Mouse (Mus musculus) forelimb bud, embryonic 11.5 days (tissue): ENCODE data around the gene Slc10a1.

Experiments used
- DNase-seq: peaks from one replicate; pipeline ENCODE4 v3.0.0-alpha.2; 2012; ENCODE audit warnings: low read depth, low spot score

The Slc10a1 gene

DNA sequence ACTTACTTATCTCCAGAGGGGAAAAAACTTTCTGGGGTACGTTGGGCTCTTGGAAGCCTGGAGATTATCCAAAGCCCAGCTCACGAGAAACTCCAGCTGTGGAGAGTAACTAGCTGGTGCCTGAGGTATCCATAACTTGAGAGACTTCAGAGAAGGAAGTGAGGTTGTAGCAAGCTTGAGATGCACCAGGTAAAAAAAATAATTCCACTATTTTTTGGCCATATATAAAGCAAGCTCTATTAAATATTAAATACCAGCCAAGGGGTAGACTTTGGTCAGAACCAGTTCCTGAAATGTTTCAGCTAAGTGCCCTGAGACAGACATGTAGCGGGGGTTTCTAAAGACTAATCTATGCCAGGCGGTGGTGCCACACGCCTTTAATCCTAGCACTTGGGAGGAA lies at the start of gene Slc10a1:
TSS of gene Slc10a1 (minus strand) at position 101 of the 400 bp plus-strand sequence.
- DNase-seq: no peak

DNA sequence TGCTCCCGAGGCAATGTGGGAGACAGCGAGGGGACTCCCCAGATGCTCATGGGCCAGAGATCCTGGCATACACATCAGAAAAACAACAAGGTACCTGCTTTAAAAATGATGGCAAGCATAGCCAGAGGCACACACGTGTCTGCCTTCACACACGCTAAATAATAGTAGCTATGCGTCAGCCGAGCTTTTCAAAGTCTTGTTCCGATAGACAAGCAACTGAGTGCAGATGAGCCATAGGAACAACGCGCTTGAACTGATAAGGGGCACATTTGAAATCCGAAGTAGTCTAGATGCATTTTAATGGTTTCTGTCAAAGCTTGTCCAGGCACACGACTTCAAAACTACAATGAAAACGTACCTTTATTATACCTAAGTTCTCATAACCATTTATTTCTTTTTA lies 49.1 kb upstream of the Slc10a1 start:
- no peak for DNase-seq

DNA sequence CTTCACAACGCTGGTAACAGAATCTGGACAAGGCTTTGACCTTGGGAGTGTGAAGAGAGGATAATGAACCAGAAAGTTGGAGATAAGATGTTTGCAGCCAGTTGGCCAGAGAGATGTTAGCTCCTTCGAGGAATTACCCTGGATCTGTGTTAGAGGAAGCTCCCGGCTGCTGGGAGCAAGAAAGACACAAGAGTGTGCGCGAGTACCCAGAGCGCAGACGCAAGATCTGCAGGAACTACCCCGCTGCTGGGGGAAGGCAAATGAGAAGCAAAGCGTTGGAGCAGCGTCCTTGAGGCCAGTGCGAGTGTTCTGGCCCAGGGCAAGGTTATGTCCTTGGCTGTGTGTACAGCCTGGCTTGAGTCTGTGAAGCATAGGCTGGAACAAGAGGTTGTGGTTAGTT lies 45.0 kb upstream of the Slc10a1 start:
- DNase-seq: no peak

DNA sequence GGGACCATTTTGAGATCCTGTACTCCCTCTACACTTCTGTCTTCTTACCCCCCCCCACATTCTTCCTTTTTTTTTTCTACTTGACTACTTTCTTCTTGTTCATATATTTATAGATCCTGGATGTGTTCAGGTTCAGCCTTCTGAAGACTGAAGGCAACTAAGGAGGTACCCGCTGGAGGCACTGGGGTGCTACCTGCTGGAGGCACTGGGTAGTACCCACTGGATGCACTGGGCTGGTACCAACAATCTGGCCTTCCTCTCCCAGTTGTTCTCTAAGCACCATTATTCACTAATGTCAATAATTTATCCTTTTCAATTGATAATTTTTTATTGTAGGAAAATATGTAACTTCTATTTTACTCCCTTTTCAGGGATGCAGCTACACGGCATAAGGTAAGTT lies 43.5 kb upstream of the Slc10a1 start:
- no peak for DNase-seq

DNA sequence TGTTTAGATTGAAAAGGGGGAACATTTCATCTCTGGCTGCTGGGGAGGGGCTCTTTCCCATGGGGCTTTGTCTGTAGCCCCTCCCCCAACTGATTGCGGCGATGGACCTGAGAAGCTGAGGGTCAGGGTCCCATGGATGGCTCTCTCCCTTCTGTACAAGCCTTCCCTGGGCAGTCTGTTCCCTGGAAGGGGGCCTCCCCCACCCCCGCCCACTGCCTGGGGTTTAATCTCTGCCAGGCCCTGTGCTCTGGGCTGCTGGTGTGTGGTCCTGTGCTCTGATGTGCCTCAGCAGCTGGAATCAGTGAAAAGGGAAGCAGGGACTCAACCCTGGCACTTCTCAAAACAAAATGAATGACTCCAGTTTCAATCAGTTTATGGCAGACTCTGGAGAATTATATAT lies 41.3 kb upstream of the Slc10a1 start:
- DNase-seq: peak; percentile 61

DNA sequence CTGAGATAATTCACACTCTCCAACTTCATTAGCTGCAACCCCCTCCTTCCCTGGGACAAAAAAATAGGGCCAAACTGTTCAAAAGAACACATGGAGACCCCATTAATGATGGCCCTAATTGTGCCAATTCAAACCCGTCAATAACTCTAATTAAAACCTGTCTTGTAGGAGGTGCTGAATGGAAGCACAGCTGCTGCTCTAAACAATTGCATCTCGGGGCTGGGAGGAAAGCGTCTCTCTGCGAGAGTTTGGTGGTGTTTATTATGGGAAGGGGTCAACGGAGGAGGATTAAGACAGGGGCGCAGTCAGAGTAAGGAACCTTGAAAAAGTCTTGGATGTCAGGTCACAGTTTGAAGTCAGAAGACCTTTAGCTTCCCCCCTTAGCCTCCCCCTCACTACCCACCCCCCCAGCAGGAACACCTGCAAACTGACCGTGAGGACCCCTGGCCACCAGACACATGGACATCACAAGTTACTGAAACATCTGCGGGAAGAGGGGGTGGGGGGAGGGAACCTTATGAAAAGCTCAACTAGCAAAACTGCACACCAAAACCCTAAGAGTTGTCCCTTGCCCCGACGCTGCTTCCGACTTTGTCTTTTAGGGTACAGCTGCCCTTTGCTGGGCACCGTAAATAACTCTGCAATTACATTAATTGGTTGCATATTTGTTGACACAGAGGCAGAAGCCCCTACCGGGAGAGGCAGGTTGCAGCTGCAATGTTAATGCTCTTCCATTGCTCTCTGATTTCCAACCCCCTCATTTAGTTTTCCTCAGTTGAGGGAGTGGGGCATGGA lies 34.5 kb upstream of the Slc10a1 start:
- DNase-seq: peak; percentile 55

DNA sequence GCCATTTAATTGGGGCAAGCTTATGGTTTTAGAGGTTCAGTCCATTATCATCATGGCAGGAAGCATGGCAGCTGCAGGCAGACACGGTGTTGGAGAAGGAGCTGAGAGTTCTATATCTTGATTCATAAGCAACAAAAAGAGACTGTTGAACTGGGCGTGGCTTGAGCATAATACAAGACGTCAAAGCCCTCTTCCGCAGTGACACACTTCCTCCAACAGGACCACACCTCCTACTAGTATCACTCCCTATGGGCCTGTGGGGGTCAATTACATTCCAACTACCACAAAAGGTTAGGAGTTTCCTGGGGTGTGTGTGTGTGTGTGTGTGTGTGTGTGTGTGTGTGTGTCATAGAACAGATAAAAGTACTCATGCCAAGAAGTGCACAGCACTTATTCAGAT lies 32.4 kb upstream of the Slc10a1 start:
- no peak for DNase-seq

DNA sequence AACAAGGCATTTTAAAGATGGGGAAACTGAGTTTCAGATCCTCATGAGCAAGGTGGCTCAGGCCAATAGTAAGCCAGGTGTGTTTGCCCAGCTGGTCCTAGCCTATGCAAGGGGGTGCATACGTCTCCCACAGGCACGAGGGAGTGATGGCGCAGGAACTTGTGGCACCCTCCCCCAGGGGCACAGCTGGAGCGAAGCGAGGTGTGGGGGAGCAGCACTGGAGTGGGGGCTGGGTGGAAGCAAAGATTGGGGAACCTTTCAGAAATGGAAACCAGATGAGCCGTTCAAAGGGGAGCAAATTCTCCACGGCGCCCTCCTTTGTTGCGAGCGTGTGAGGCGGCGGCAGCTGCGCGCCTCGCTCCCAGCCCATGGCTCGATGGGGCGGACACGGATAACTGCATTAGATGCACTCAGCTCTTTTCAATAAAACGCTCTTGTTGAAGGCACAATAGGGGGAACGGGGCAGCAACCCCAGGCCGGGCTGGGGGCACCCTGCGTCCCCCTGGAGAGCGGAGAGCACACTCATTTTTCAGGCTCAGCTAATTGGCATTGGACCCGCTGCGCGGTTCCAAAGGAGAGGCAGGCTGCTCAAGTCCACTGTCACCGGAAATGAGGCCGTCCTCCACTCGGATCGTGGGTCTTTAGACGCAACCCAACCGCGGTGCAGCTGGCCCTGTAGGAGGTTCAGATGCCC lies 30.2 kb upstream of the Slc10a1 start:
- DNase-seq: peak; percentile 57

DNA sequence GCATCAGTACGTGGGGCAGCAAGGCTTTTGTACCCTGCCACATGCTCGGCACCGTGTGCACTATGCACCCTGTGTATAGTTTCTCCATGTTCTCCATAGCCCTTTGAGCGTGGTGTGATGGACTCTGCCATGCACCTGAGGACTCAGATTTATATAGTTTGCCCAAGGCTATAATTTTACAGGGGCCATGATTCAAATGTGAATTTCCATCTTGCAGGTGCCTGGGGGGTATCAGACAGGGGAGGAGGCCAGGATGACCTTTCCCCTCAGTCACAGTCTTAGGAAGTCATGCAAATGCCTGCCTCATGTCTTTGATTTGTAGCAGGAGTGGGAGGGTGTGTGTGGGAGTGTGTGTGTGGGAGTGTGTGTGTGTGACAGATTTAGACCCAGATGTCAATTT lies 29.1 kb upstream of the Slc10a1 start:
- peak; percentile 27 for DNase-seq

DNA sequence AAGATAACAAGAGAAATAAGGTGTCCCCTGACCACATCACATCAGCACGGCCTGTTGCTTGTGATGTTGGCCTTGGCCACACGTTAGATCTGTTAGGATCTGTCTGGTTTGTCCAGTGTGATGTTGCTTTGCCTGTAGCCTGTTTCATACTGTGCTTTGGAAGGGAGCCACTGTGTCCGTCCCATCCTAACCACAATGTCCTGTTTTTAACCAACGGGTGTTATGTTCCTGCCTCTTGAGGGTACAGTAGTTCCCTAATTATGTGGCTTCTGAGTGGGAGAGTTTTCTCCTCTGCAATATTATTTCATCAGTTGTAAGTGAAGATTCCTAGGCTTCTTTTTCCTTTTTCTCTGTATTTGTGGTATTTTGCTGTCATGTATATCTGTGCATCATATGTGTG lies 26.8 kb upstream of the Slc10a1 start:
- no peak for DNase-seq

DNA sequence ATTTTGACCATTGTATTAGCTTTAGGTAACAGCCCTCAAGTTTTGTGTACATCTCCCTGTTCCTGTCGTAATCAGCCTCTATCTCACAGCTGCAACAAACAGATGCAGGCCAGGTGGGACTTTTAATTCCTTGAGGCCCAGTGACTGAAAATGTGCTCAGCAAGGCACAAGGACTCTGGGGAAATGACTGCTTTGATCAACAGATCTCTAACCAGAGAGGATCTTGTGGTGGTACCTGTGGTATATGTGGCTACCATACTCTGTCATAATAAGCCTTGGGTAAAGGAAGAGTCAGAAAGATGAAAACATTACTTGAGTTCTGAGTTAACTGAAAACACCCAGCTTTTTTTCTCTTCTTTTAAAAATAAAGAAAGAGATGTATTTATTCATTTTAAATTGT lies 25.3 kb upstream of the Slc10a1 start:
- DNase-seq: no peak

DNA sequence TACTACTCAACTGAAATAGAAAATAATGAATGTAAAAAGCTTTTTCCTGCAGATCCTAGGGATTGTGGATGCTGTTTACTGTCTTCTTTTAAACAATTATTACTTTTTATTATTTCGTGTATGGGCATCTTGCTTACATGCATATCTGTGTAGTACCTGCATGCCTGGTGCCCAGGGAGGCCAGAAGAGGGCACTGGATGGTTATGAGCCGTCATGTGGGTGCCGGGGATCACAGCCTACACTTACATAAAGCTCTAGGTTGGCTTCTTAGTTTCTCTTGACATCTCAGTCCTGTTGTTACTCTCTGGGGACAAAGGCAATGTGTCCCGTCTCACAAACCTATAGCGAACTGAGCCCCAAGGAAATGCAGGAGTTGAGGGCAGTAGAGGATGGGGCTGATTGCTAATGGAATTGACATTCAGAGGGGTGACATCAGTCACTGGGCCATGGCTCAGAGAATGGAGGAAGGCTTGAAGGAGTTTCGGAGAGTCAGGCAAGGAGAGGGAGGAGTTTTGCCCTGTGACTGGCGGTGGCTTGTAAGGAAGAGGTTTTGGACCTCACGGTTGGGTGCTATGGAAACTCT lies 24.1 kb upstream of the Slc10a1 start:
- DNase-seq: no peak

DNA sequence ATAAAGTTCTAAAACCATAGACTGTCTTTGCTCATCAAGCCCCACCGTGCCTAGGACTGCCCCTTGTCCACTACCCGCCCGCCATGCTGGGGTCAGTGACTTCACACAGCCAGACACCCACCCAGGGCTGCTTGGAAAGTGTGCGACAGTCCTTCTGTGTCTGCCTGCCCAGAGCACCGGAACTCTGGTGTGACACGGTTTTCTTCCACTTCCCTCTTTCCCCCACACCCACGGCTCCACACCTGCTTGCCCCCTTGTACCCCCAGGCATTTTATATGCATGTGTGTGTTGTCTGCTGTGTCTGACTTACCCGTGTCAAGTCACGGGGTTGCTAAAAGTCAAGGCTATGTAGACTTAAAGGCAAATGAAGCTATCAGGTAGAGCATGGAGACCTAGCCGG lies 23.3 kb upstream of the Slc10a1 start:
- no peak for DNase-seq

DNA sequence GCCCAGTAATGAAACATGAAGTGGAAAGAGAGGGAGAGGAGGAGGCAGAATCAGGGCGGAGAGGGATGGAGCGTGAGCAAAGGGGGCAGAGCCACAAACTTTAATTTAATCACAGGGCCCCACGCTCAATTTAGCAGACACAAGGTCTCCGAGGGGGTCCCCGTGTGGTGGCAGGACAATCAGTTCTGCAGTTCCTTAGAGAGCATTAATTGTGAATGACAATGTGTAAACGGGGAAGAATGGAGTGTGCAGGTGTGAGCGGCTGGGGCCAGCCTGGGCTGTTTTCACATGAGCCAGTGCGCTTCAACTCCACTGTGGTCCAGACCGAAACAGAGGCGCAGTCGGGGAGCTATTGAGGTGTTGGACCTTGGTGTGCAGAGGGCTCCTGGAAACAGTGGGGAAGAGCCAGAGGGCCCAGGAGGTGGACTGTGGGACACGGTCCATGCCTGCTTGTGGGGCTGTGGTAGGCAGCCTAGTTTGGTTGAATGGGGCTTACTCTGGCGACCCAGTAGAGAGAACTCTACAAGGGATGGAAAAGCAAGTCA lies 22.5 kb upstream of the Slc10a1 start:
- DNase-seq: no peak

DNA sequence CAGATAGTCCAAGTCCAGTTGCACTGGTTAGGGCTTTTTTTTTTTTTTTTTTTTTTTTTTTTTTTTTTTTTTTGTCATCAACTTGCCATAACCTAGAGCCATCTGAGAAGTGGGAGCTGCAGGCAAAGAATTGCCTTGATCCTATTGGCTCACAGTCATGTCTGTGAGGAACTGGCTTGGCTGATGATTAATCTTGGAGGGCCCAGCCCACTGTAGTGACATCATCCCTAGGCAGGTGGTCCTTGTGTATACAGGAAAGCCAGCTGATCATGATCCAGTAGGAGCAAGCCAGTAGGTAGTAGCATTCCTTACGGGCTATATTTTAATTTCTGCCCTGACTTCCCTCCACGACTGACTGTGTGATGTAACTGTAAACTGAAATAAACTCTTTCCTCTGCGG lies 19.8 kb upstream of the Slc10a1 start:
- DNase-seq: no peak

DNA sequence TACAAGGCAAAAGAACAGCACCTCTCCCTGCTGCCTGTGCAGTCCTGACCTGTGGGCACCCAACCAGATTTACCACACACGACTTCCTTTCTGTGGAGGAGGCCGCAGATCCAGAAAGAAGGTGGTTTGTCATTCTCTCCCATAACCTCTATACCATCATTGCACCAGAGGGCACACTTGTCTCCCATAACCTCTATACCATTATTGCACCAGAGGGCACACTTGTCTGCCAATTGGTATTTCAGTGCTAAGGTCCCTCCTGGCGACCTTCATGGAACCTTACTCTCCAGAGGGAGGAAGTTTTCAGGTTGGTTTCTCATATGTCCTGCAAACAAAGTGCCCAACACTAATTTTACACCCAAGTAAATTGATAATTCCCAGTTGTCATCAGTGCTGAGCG lies 18.1 kb upstream of the Slc10a1 start:
- DNase-seq: no peak

DNA sequence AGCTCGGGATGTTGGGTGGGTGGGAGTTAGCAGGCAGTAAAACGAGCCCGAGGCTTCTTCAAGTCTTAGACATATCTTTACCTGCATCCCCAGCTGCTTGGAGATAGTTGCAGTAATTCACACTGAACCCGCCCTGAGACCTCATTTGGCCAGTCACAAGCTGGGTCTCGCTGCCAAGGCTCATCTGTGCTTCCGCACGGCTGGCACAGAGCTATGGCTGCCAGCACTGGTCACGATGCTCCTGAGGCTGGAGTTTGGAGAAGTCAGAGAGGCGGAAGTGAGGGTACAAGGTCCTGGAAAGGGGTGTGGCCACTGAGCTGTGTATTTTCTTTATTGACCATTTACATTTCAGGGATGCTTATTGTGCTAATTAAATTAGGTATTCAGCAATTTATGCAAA lies 15.2 kb upstream of the Slc10a1 start:
- DNase-seq: no peak

DNA sequence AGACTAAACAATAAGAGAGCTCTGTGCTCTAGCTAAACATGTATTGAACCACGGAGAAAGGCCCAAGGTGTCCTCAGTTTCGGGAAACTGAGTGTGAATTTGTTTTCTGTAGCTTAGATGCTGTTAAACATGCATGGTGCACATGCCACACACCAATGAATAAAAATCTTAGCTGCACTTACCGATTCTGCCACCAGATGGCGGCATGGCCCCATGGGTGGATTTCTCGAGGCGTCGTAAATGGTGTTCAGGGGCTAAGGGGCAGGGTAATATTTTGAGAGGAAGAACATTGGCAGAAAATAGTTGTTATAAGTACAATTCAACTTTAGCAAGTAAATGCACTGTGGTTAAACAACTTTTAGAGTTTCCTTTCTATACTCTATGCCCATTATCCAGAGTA lies 13.8 kb upstream of the Slc10a1 start:
- DNase-seq: peak; percentile 78

DNA sequence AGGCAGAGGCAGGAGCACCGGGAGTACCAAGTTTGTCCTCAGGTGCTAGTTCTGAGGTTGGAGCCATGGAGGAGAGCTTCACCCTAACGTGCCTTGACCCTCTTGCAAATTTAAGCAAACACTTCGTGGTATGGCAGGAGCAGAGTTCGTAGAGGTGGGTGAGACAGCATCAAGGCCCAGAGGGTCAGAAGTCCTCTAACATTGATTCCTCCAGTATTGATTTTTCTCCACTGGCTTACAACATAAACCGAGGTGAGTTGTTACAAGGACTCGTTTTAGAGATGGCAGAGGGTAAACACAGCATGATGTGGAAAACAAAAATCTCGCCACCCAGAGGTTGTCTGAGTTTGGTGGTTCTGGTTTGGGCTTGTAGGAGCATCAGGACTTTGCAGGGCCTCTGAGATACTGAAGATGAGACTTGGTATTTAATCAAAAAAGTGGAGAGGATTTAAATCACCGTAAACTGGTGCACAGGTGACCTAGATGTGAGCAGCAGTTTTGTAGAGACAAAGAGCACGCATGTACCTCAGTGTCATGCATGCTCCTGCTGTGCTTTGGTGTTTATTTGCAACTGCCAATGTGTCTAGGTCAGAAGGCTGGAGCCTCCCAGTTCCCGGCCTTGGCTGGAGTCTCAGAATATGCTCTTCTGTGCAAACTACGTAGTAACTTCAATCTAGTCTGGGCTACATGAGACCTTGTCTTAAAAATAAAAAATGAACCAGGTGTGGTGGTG lies 7.6 kb upstream of the Slc10a1 start:
- DNase-seq: no peak

DNA sequence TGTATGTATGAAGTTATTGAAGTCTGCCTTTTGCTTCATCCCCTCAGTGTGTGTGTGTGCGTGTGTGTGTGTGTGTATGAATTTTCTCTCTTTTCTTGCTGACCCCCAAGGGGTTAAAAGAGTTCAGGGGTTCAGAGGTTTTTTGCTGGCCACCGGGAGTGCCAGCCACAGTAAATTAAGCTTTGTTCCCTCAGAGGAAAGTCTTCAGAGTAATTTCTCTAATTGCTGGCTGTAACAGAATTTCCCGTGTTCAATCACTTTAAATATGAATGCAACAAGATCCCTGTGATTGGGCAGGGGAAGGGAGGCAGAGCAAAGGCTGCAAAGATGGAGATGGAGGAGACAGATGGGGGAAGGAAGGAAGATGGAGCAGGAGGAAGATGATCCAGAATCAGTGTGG lies 3.3 kb upstream of the Slc10a1 start:
- no peak for DNase-seq

DNA sequence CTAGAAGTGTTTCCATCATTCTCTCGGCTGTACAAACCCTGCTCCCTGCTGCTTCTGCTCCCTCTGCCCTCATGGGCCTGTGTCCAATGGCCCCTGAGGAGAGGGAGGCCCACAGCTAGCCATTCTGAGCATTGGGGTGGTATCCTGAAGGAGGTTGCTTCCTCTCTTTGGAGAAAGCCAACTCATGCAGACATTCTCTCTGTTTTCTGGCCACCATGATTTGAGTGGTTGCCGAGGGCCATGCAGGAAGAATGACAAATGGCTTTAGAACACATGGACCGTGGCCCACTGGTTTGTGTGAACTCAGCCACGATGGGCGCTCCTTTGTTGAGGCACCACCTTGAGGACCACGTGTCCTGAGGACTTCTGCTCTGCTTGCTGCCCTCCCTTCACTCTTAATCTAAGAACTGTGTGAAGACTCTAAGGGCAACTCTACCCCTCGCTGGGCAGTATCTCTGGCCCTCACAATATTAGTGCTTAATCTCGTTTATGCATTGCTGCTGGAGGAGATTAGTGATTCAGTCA lies 1.7 kb upstream of the Slc10a1 start:
- no peak for DNase-seq

DNA sequence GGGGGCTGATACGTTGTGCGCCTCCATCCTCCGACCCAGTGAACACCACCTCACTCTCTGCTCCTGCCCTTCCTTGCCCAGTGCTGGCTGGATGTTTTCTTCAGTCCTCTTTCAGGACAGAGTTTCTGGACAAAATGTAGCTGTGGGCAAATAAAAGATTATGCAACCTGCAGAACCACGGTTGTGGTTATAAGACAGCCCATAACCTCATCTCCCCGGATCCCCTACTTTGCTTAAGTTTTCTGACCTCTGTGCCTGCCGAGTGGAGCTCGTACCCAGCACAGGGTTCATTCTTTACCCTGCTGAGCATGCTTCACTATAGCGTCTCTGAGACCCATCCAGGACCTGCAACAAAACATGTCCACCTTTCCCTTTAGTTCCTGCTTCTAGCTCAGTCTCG lies 587 bp downstream of the Slc10a1 start:
- DNase-seq: no peak
